Mouse (Mus musculus) brain, embryonic 14.5 days (tissue): ENCODE measurements around the gene Cttnbp2.

Source experiments
- CTCF ChIP-seq: fragments of 200-500 bp; IDR thresholded peaks from 2 replicates; pipeline ENCODE4 v1.5.1; 2012; ENCODE audit warnings: inconsistent platforms, mild to moderate bottlenecking, moderate library complexity, borderline replicate concordance; ENCODE audit not compliant: insufficient read depth, insufficient read length; ENCODE audit errors: extremely low read depth
- POLR2A ChIP-seq: fragments of 200-500 bp; IDR thresholded peaks from 2 replicates; pipeline ENCODE4 v1.6.1; 2012; ENCODE audit warnings: mild to moderate bottlenecking, inconsistent platforms, borderline replicate concordance; ENCODE audit not compliant: poor library complexity, insufficient read depth, insufficient read length, severe bottlenecking; ENCODE audit errors: extremely low read depth

- no peak for TF ChIP-seq CTCF
- TF ChIP-seq POLR2A, result no peak
Measured at GRCm38 (mm10) chr6:18335393-18335792, 179.2 kb downstream of the Cttnbp2 start.
